Mouse (Mus musculus) liver, postnatal 0 days (tissue): Measurements from ENCODE around the gene Atp6v0b. TPM values are rescaled to one million over a fixed set of nuclear protein-coding genes. Genes with fewer than 3 reads are reported as not detected.

ENCODE experiments used
- ATAC-seq: fragments of 200-750 bp; cut with Nextera tagmentation; 2 replicates; pipeline ENCODE4 v1.8.0; 2017; ENCODE audit warnings: mild to moderate bottlenecking, moderate library complexity
- DNase-seq: peaks from one replicate; pipeline ENCODE4 v3.0.0-alpha.2; 2016
- H3K27ac ChIP-seq: fragments of 300-500 bp; sonication (generic); 2 replicates; pipeline ENCODE4 v1.5.1; 2014; ENCODE audit warnings: antibody characterized with exemption, moderate library complexity, mild to moderate bottlenecking, low read depth
- H3K27me3 ChIP-seq: fragments of 300-500 bp; sonication (generic); 2 replicates; pipeline ENCODE4 v1.6.1; 2014; ENCODE audit warnings: low read length, control low read depth, mixed read lengths; ENCODE audit not compliant: insufficient read depth
- H3K36me3 ChIP-seq: fragments of 300-500 bp; sonication (generic); replicated peaks from 2 replicates; pipeline ENCODE4 v1.6.1; 2014; ENCODE audit warnings: mild to moderate bottlenecking, control low read depth, low read length, moderate library complexity, mixed read lengths; ENCODE audit not compliant: insufficient read depth
- H3K4me1 ChIP-seq: fragments of 300-500 bp; sonication (generic); 2 replicates; pipeline ENCODE4 v1.6.1; 2014; ENCODE audit warnings: antibody characterized with exemption, mild to moderate bottlenecking, control low read depth; ENCODE audit not compliant: insufficient read depth
- H3K4me2 ChIP-seq: fragments of 300-500 bp; sonication (generic); 2 replicates; pipeline ENCODE4 v1.6.1; 2014; ENCODE audit warnings: low read depth, mild to moderate bottlenecking, low read length, moderate library complexity, mixed read lengths
- H3K4me3 ChIP-seq: fragments of 300-500 bp; sonication (generic); 2 replicates; pipeline ENCODE4 v1.5.1; 2014; ENCODE audit warnings: low read depth, low read length
- H3K9ac ChIP-seq: fragments of 300-500 bp; sonication (generic); replicated peaks from 2 replicates; pipeline ENCODE4 v1.6.1; 2014; ENCODE audit warnings: mild to moderate bottlenecking, moderate library complexity
- H3K9me3 ChIP-seq: fragments of 300-500 bp; sonication (generic); 2 replicates; pipeline ENCODE4 v1.6.1; 2016; ENCODE audit warnings: mild to moderate bottlenecking, control low read depth, low read length, mixed read lengths
- CTCF ChIP-seq: sonication (generic); IDR thresholded peaks from 2 replicates; pipeline ENCODE4 v1.5.1; 2016; ENCODE audit warnings: antibody characterized with exemption, low read depth
- EP300 ChIP-seq: IDR thresholded peaks from 2 replicates; pipeline ENCODE4 v1.6.1; 2016; ENCODE audit warnings: antibody characterized with exemption, low read depth, mild to moderate bottlenecking
- WGBS: fragments of 180-500 bp; shearing (Covaris S2); extraction: QIAGEN DNeasy Blood & Tissue Kit; methylation state at CpG from one replicate; pipeline ENCODE4 v1.1.7; 2014; ENCODE audit not compliant: insufficient replicate concordance; 5-methylcytosine and 5-hydroxymethylcytosine counted together
- polyA plus RNA-seq: library from polyadenylated mRNA; unstranded; fragments of >200 nt; fragmentation: Nextera tagmentation; extraction: Ambion mirVana; gene quantifications from 2 replicates; pipeline ENCODE4 v1.2.1, GENCODE M21; 2015

Atp6v0b gene
- polyA plus RNA-seq, 1 experiment from 2014 or later: 164 TPM

DNA sequence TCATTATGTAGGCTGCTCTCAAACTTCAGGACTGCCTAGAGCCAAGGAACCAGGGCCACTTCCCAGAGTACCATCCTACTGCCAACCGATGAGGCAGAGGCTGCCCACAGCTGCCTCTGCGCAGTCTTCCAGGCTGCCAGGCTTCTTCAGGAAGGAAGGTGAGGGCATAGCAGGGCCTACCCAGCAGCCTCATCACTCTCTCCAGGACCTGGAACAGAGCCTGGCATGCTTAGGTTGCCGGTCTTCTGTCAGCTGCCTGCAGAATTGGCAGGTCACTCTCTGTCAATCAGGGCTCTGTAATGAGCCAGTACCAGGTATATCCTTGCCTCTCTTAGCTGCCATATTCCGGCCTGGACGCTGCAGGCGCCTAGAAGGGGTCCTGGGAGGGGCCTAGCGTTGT lies 37.0 kb downstream of the Atp6v0b start:
- 89% methylated on average over 7 of the region's 7 CpGs for whole genome bisulfite sequencing
- Histone ChIP-seq H3K27me3 (no peaks in the 10 kb centered on the region), H3K36me3 (peaks cover 27% of the 10 kb centered on the region), H3K4me2 (no peak overlapping the region), H3K9ac (no peak overlapping the region), H3K9me3 (no peaks in the 10 kb centered on the region), H3K4me1 (peaks cover 3% of the 10 kb centered on the region; the same call in 1 of the 2 replicates), H3K4me3 (no peak overlapping the region), H3K27ac (no peak overlapping the region)
- TF ChIP-seq CTCF (no peak), EP300 (no peak)
- ATAC-seq (no peak), DNase-seq (no peak)

DNA sequence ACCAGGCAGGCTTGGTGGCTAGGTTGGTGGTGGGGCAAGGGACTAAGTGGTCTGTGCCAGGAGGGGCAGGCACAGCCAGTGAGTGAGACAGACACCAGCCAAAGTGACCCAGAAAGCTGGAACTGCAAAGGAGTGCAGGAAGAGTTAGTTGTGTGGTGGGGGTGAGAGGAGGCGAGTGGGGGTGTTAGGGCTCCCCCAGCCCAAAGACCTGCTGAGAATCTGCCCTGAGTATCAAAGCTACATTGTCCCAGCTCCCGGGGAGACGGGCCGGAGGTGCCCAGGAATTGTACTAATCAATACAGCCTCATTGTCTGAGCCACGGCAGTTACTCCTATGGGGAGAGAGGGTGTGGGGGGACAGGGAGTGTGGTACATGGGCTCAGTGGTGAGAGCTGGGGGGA lies 37.6 kb downstream of the Atp6v0b start:
- 77% methylated on average over 5 of the region's 5 CpGs for WGBS
- Histone ChIP-seq H3K27ac (no peak overlapping the region), H3K9ac (no peak overlapping the region), H3K9me3 (no peaks in the 10 kb centered on the region), H3K27me3 (no peaks in the 10 kb centered on the region), H3K36me3 (peaks cover 32% of the 10 kb centered on the region), H3K4me1 (peaks cover 3% of the 10 kb centered on the region; the same call in 1 of the 2 replicates), H3K4me3 (no peak overlapping the region), H3K4me2 (no peak overlapping the region)
- TF ChIP-seq EP300 (no peak), CTCF (no peak)
- DNase-seq (no peak), ATAC-seq (no peak)

DNA sequence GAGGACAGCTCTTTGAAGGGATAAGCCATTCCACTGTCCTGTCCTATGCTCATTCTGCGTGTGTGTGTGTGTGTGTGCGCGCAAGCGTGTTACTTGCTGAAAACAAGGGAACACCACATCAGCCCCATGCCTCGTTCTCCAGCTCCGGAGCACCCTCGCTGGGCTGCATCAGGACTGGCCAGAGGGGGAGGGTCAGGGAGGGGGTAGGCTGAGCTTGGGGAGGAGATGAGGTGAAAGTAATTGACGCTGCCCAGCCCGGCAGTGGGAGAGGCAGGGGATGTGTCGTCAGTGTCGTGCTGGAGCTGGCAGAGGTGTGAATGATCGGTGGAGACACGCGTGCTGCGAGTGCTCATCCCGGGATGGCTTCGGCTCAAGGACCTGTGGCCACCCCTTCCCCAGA lies 38.1 kb downstream of the Atp6v0b start:
- ATAC-seq (no peak), DNase-seq (no peak)
- H3K4me2 ChIP-seq: no peak overlapping the region
- no peak overlapping the region for H3K4me3 ChIP-seq
- WGBS: 73% methylated on average over 17 of the region's 17 CpGs
- H3K9me3 ChIP-seq: no peaks in the 10 kb centered on the region
- peaks cover 3% of the 10 kb centered on the region; the same call in 1 of the 2 replicates for H3K4me1 ChIP-seq
- TF ChIP-seq CTCF (no peak), EP300 (no peak)
- H3K27ac ChIP-seq: no peak overlapping the region
- H3K9ac ChIP-seq: no peak overlapping the region
- H3K27me3 ChIP-seq: no peaks in the 10 kb centered on the region
- peaks cover 37% of the 10 kb centered on the region for H3K36me3 ChIP-seq

DNA sequence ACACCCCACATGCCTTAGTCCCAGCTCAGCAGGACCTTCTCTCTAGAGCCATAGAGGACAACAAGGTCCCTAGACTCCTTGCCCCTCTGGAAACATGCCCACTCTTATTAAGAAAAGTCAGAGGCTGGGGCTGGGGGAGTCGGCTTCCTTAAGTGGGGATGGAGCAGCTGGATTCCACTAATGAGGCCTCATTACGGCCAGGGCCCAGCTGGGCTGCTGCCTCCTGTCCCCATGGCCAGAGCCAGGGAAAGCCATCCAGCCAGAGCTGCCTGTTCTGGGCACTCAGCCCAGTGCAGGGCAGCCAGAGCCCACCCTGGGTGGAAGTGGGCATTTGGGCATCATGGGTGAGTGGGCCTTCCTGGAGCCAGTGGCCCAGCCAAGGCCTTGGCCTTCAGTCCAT lies 40.1 kb downstream of the Atp6v0b start:
- Histone ChIP-seq H3K4me2 (no peak overlapping the region), H3K9me3 (no peaks in the 10 kb centered on the region), H3K9ac (no peak overlapping the region), H3K27me3 (no peaks in the 10 kb centered on the region), H3K4me1 (peaks cover 3% of the 10 kb centered on the region; the same call in 1 of the 2 replicates), H3K36me3 (peaks cover 49% of the 10 kb centered on the region), H3K27ac (no peak overlapping the region), H3K4me3 (no peak overlapping the region)
- DNase-seq (no peak), ATAC-seq (no peak)
- TF ChIP-seq EP300 (no peak), CTCF (no peak)
- WGBS: 69% methylated on average over 2 of the region's 2 CpGs

DNA sequence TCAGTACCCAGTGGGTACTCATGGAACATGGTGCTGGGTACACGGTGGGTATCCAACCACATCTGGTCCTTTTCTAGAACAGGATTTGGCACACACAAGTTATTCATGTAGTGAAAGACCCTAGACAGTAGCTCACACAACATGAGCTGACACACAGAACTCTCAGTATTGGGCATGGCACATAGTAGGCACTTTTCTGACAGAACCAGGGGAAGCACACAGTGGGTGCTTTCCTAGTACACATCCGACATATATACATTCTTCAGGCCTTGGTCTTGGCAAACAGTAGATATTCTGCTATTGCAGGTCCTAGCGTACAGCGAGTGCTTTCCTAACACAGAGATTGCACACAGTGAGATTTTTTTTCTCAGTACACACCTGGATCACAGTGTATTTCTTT lies 40.9 kb downstream of the Atp6v0b start:
- TF ChIP-seq CTCF: no peak
- TF ChIP-seq EP300: no peak
- 96% methylated on average over 4 of the region's 4 CpGs for WGBS
- ATAC-seq: no peak
- no peaks in the 10 kb centered on the region; the same call in 1 of the 2 replicates for H3K4me1 ChIP-seq
- no peaks in the 10 kb centered on the region for H3K27me3 ChIP-seq
- no peak for DNase-seq
- H3K9ac ChIP-seq: no peak overlapping the region
- no peak overlapping the region for H3K4me2 ChIP-seq
- no peak overlapping the region for H3K27ac ChIP-seq
- H3K9me3 ChIP-seq: no peaks in the 10 kb centered on the region
- H3K4me3 ChIP-seq: no peak overlapping the region
- peaks cover 49% of the 10 kb centered on the region for H3K36me3 ChIP-seq

DNA sequence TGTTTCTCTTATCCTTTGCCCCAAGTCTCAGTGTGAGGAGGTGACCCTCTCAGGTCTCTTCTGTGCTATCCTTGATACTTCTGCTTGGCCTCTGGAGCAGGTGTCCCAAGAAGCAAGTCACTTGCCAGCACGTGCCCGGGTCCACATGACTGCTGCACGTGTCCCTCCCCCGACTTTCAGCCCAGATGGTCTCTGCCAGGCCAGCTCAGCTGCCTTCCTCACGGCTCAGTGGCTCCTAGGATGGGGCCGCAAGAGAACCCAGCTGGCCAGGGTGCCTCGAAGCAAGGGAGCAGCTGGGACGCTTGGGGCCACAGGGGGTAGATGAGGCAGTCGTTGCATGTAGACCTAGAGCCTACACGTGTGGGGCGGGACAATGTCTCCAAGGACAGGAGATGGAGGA lies 41.8 kb downstream of the Atp6v0b start:
- ATAC-seq (0 out of 2 replicates have a peak, but pooled peaks have one; percentile 19), DNase-seq (no peak)
- Histone ChIP-seq H3K27me3 (no peaks in the 10 kb centered on the region), H3K4me3 (no peak overlapping the region), H3K9me3 (no peaks in the 10 kb centered on the region), H3K4me1 (peaks cover 7% of the 10 kb centered on the region), H3K36me3 (peaks cover 53% of the 10 kb centered on the region), H3K9ac (no peak overlapping the region), H3K27ac (no peak overlapping the region), H3K4me2 (no peak overlapping the region)
- WGBS: 82% methylated on average over 11 of the region's 11 CpGs
- TF ChIP-seq CTCF (no peak), EP300 (no peak)

DNA sequence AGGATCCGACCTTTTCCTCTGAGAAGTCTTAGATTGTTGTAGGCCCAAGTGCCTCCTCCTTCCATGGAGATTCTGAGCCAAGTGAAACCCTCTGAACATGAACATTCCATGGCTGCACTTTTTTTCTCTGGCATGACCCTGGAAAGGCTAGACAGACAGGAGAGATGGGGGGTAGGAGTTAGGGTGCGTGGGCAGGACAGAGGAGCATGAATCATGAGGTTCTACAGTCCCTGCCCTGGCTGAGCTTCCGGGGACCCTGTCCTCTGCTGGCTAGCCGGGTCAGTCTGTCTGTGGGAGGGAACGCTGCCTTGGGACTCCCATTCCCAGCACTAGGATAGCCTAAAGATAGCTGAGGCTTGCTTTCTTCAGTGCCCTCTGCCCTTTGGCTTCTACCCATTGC lies 42.7 kb downstream of the Atp6v0b start:
- H3K9me3 ChIP-seq: no peaks in the 10 kb centered on the region
- H3K27ac ChIP-seq: no peak overlapping the region
- ATAC-seq (no peak), DNase-seq (no peak)
- no peak for TF ChIP-seq CTCF
- no peak for TF ChIP-seq EP300
- peaks cover 12% of the 10 kb centered on the region for H3K4me1 ChIP-seq
- no peak overlapping the region for H3K4me3 ChIP-seq
- H3K4me2 ChIP-seq: no peak overlapping the region
- H3K27me3 ChIP-seq: no peaks in the 10 kb centered on the region
- H3K36me3 ChIP-seq: peaks cover 59% of the 10 kb centered on the region
- WGBS: 78% methylated on average over 5 of the region's 5 CpGs
- H3K9ac ChIP-seq: no peak overlapping the region
